Mouse (Mus musculus) embryonic facial prominence, embryonic 15.5 days (tissue): ENCODE measurements around the gene Gm20425. TPM values are rescaled to one million over a fixed set of nuclear protein-coding genes. Genes with fewer than 3 reads are reported as not detected.

Source experiments
- ATAC-seq: fragments of 200-750 bp; cut with Nextera tagmentation; 2 replicates; pipeline ENCODE4 v1.8.0; 2017; ENCODE audit warnings: low read depth, moderate TSS enrichment; ENCODE audit not compliant: insufficient number of reproducible peaks, low FRiP score, low TSS enrichment
- H3K27ac ChIP-seq: fragments of 300-500 bp; sonication (generic); replicated peaks from 2 replicates; pipeline ENCODE4 v1.5.1; 2015; ENCODE audit warnings: mild to moderate bottlenecking, inconsistent platforms
- H3K27me3 ChIP-seq: fragments of 300-500 bp; sonication (generic); 2 replicates; pipeline ENCODE4 v1.6.1; 2015; ENCODE audit warnings: inconsistent platforms
- H3K36me3 ChIP-seq: fragments of 300-500 bp; sonication (generic); 2 replicates; pipeline ENCODE4 v1.6.1; 2015; ENCODE audit warnings: mild to moderate bottlenecking, inconsistent platforms
- H3K4me1 ChIP-seq: fragments of 300-500 bp; sonication (generic); 2 replicates; pipeline ENCODE4 v1.6.1; 2015; ENCODE audit warnings: inconsistent platforms
- H3K4me2 ChIP-seq: fragments of 300-500 bp; sonication (generic); replicated peaks from 2 replicates; pipeline ENCODE4 v1.6.1; 2015; ENCODE audit warnings: mild to moderate bottlenecking, inconsistent platforms
- H3K4me3 ChIP-seq: fragments of 300-500 bp; sonication (generic); replicated peaks from 2 replicates; pipeline ENCODE4 v1.5.1; 2015; ENCODE audit warnings: mild to moderate bottlenecking, inconsistent platforms
- H3K9ac ChIP-seq: fragments of 300-500 bp; sonication (generic); 2 replicates; pipeline ENCODE4 v1.6.1; 2015; ENCODE audit warnings: inconsistent platforms
- H3K9me3 ChIP-seq: fragments of 300-500 bp; sonication (generic); replicated peaks from 2 replicates; pipeline ENCODE4 v1.6.1; 2016; ENCODE audit warnings: inconsistent platforms
- WGBS: fragments of 180-500 bp; shearing (Covaris S2); methylation state at CpG from one replicate; pipeline ENCODE4 v1.1.7; 2015; 5-methylcytosine and 5-hydroxymethylcytosine counted together
- polyA plus RNA-seq: library from polyadenylated mRNA; unstranded; fragments of >200 nt; fragmentation: Nextera tagmentation; extraction: Ambion mirVana; gene quantifications from 2 replicates; pipeline ENCODE4 v1.2.1, GENCODE M21; 2015

Gm20425 gene
- polyA plus RNA-seq, 1 experiment from 2014 or later, result 0.69 TPM

GRCm38 (mm10) chr9:103149074-103149799 lies 80.9 kb downstream of the Gm20425 start:
- WGBS, result 77% methylated on average over 12 of the region's 12 CpGs
- Histone ChIP-seq H3K9ac (no peak overlapping the region), H3K27ac (no peak overlapping the region), H3K36me3 (no peaks in the 10 kb centered on the region), H3K4me2 (no peak overlapping the region), H3K27me3 (no peaks in the 10 kb centered on the region), H3K4me3 (no peak overlapping the region), H3K4me1 (peaks cover 21% of the 10 kb centered on the region), H3K9me3 (no peaks in the 10 kb centered on the region)
- no peak for ATAC-seq

GRCm38 (mm10) chr9:103147103-103147502 lies 83.0 kb downstream of the Gm20425 start:
- no peaks in the 10 kb centered on the region for H3K36me3 ChIP-seq
- no peak overlapping the region for H3K9ac ChIP-seq
- H3K4me3 ChIP-seq, result no peak overlapping the region
- WGBS, result 49% methylated on average over 13 of the region's 13 CpGs
- H3K27me3 ChIP-seq, result no peaks in the 10 kb centered on the region
- ATAC-seq, result no peak
- no peaks in the 10 kb centered on the region for H3K9me3 ChIP-seq
- peaks cover 21% of the 10 kb centered on the region for H3K4me1 ChIP-seq
- H3K27ac ChIP-seq, result no peak overlapping the region
- H3K4me2 ChIP-seq, result peak overlapping the region; percentile 10; the same call in 1 of the 2 replicates

GRCm38 (mm10) chr9:103146703-103147102 lies 83.4 kb downstream of the Gm20425 start:
- no peaks in the 10 kb centered on the region for H3K9me3 ChIP-seq
- no peak for ATAC-seq

DNA sequence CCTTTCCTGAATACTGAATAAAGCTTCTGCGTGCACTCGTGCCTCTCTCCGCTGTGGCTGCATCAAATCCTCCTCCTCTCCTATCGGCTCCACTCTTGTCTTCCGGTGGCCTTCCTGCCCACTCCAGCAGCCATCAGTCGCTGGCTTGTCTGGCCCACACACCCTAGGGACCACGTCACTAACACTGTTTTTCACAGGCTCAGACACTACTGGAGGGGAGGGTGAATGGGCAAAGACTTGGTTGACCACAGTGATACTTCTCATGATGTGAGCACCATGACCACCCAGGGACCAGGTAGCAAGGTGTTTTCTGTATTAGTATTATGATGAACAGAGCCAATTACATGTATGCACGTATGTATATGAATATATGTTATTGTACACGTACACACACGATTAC lies 83.8 kb downstream of the Gm20425 start:
- Histone ChIP-seq H3K9me3 (no peaks in the 10 kb centered on the region), H3K4me3 (no peak overlapping the region), H3K9ac (no peak overlapping the region), H3K27ac (no peak overlapping the region), H3K36me3 (no peaks in the 10 kb centered on the region), H3K4me2 (no peak overlapping the region), H3K4me1 (peaks cover 21% of the 10 kb centered on the region), H3K27me3 (no peaks in the 10 kb centered on the region)
- 80% methylated on average over 10 of the region's 10 CpGs for WGBS
- no peak for ATAC-seq

More at GRCm38 (mm10) chr9:103146703-103147102, 83.4 kb downstream of the Gm20425 start:
- H3K27me3 ChIP-seq, result no peaks in the 10 kb centered on the region
- H3K4me3 ChIP-seq, result no peak overlapping the region
- H3K9ac ChIP-seq, result no peak overlapping the region
- whole genome bisulfite sequencing, result 9% methylated on average over 9 of the region's 9 CpGs
- no peaks in the 10 kb centered on the region for H3K36me3 ChIP-seq
- H3K4me2 ChIP-seq, result peak overlapping the region; percentile 10; the same call in 1 of the 2 replicates
- peaks cover 21% of the 10 kb centered on the region for H3K4me1 ChIP-seq
- no peak overlapping the region for H3K27ac ChIP-seq

GRCm38 (mm10) chr9:103145351-103145750 lies 84.8 kb downstream of the Gm20425 start:
- ATAC-seq, result no peak
- WGBS, result 41% methylated on average over 5 of the region's 5 CpGs

DNA sequence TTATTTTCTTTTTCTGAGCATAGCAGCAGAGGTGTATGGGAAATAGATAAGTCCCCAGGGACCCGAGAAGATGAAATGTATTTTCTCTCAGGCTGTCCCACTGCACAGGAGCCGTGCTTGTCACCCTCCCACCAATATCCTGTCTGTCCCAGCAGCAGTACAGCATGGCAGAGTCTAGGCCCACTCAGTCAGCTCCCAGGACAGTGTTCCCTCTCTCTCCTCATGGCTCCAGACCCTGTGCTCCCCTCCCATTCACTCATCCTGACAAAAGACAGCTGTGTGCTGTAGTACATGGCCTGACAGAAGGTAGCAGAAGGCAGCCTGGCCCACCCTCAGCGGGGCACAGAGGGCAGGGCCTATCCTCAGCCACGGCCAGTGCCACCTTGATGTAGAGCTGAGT lies 86.2 kb downstream of the Gm20425 start:
- Histone ChIP-seq H3K4me2 (no peak overlapping the region), H3K4me1 (peaks cover 21% of the 10 kb centered on the region), H3K9ac (no peak overlapping the region), H3K9me3 (no peaks in the 10 kb centered on the region), H3K4me3 (no peak overlapping the region), H3K27ac (no peak overlapping the region), H3K36me3 (no peaks in the 10 kb centered on the region), H3K27me3 (no peaks in the 10 kb centered on the region)
- WGBS, result 51% methylated on average over 4 of the region's 4 CpGs
- ATAC-seq, result no peak

More at GRCm38 (mm10) chr9:103145351-103145750, 84.8 kb downstream of the Gm20425 start:
- Histone ChIP-seq H3K27me3 (no peaks in the 10 kb centered on the region), H3K4me1 (peaks cover 21% of the 10 kb centered on the region), H3K4me2 (no peak overlapping the region), H3K36me3 (no peaks in the 10 kb centered on the region), H3K4me3 (no peak overlapping the region), H3K9me3 (no peaks in the 10 kb centered on the region), H3K9ac (no peak overlapping the region), H3K27ac (no peak overlapping the region)

GRCm38 (mm10) chr9:103141266-103141665 lies 88.8 kb downstream of the Gm20425 start:
- Histone ChIP-seq H3K4me2 (no peak overlapping the region), H3K36me3 (no peaks in the 10 kb centered on the region), H3K27me3 (no peaks in the 10 kb centered on the region), H3K9me3 (no peaks in the 10 kb centered on the region), H3K27ac (no peak overlapping the region), H3K9ac (no peak overlapping the region), H3K4me1 (peaks cover 15% of the 10 kb centered on the region), H3K4me3 (no peak overlapping the region)
- no peak for ATAC-seq
- WGBS, result 78% methylated on average over 7 of the region's 7 CpGs

GRCm38 (mm10) chr9:103140384-103140783 lies 89.7 kb downstream of the Gm20425 start:
- Histone ChIP-seq H3K4me2 (no peak overlapping the region), H3K27me3 (no peaks in the 10 kb centered on the region), H3K4me3 (no peak overlapping the region), H3K27ac (no peak overlapping the region), H3K9me3 (no peaks in the 10 kb centered on the region), H3K36me3 (no peaks in the 10 kb centered on the region), H3K4me1 (peaks cover 9% of the 10 kb centered on the region; the same call in 1 of the 2 replicates), H3K9ac (no peak overlapping the region)
- no peak for ATAC-seq
- WGBS, result 77% methylated on average over 6 of the region's 6 CpGs

Other genes starting within 250 kb of the Gm20425 start
- 9.2 and 10.9 TPM in 2 replicates for gene Slco2a1, start 241.6 kb downstream of the Gm20425 start, polyA plus RNA-seq
- 9.5 and 10.2 TPM in 2 replicates for gene Rab6b, start 118.5 kb downstream of the Gm20425 start, polyA plus RNA-seq
- gene Srprb, start 28.2 kb downstream of the Gm20425 start, polyA plus RNA-seq, result 65.9 and 66.2 TPM in 2 replicates
- 31.2 and 34.5 TPM in 2 replicates for gene Trf, start 137 bp upstream of the Gm20425 start, polyA plus RNA-seq
- gene 1300017J02Rik, start 74.8 kb upstream of the Gm20425 start, polyA plus RNA-seq, result 2.4 and 2.9 TPM in 2 replicates
- gene Topbp1, start 74.9 kb upstream of the Gm20425 start, polyA plus RNA-seq, result 52.8 and 55.2 TPM in 2 replicates
- 97.0 and 98.6 TPM in 2 replicates for gene Cdv3, start 135.5 kb upstream of the Gm20425 start, polyA plus RNA-seq